Mouse (Mus musculus) effector memory CD4-positive, alpha-beta T cell, adult 5 months (primary cell): ENCODE data around the gene 1700020A23Rik. TPM values are rescaled to one million over a fixed set of nuclear protein-coding genes. Genes with fewer than 3 reads are reported as not detected.

ENCODE experiments used
- polyA plus RNA-seq: library from polyadenylated mRNA; unstranded; fragments of 100-300 nt; shearing (Covaris generic); gene quantifications from one replicate; pipeline ENCODE4 v1.2.1, GENCODE M21; 2017

Gene 1700020A23Rik
- not detected for polyA plus RNA-seq

GRCm38 (mm10) chr2:130404939-130405338 lies at the start of gene 1700020A23Rik, which contains the start of gene Gm28372:
TSS of gene 1700020A23Rik (plus strand) at chr2:130405259.
TSS of gene Gm28372 (plus strand) at chr2:130405239.

GRCm38 (mm10) chr2:130397186-130397985 lies 7.7 kb upstream of the 1700020A23Rik start, which contains the start of gene Cpxm1:
TSS of gene Cpxm1 (minus strand) at chr2:130397574.

GRCm38 (mm10) chr2:130406178-130406577 lies 1.1 kb downstream of the 1700020A23Rik start, which contains the start of gene Tmem239:
TSS of gene Tmem239 (plus strand) at chr2:130406478.

GRCm38 (mm10) chr2:130424126-130424853 lies 19.2 kb downstream of the 1700020A23Rik start, which contains the start of the genes Vps16 and Pced1a:
TSS of gene Vps16 (plus strand) at chr2:130424339.
TSS of gene Pced1a (minus strand) at chr2:130424701.

GRCm38 (mm10) chr2:130449794-130450433 lies 44.9 kb downstream of the 1700020A23Rik start, which contains the start of gene Ptpra:
TSS of gene Ptpra (plus strand) at chr2:130450278.

Other genes with a start within 250 kb of the 1700020A23Rik start
- gene Snrpb, start 225.9 kb upstream of the 1700020A23Rik start, polyA plus RNA-seq, result 349 TPM
- gene Tmc2, start 210.1 kb upstream of the 1700020A23Rik start, polyA plus RNA-seq, result not detected
- gene Nop56, start 130.8 kb upstream of the 1700020A23Rik start, polyA plus RNA-seq, result 360 TPM
- gene Idh3b, start 120.7 kb upstream of the 1700020A23Rik start, polyA plus RNA-seq, result 118 TPM
- gene Ebf4, start 110.1 kb upstream of the 1700020A23Rik start, polyA plus RNA-seq, result not detected
- 0.26 TPM for gene Cpxm1, start 7.7 kb upstream of the 1700020A23Rik start, polyA plus RNA-seq
- gene Gm28372, start within 50 bp of the 1700020A23Rik start, polyA plus RNA-seq, result not detected
- gene Tmem239, start 1.2 kb downstream of the 1700020A23Rik start, polyA plus RNA-seq, result not detected
- gene Vps16, start 19.1 kb downstream of the 1700020A23Rik start, polyA plus RNA-seq, result 247 TPM
- 16.8 TPM for gene Pced1a, start 19.4 kb downstream of the 1700020A23Rik start, polyA plus RNA-seq
- gene Ptpra, start 45.0 kb downstream of the 1700020A23Rik start, polyA plus RNA-seq, result 137 TPM
- 49.8 TPM for gene Mrps26, start 158.5 kb downstream of the 1700020A23Rik start, polyA plus RNA-seq
- gene Oxt, start 170.9 kb downstream of the 1700020A23Rik start, polyA plus RNA-seq, result not detected
- not detected for gene Avp, start 177.3 kb downstream of the 1700020A23Rik start, polyA plus RNA-seq
- gene Fastkd5, start 224.8 kb downstream of the 1700020A23Rik start, polyA plus RNA-seq, result 8.9 TPM
- 2.9 TPM for gene Ubox5, start 224.8 kb downstream of the 1700020A23Rik start, polyA plus RNA-seq
- 2.8 TPM for gene Lzts3, start 237.5 kb downstream of the 1700020A23Rik start, polyA plus RNA-seq